Mouse (Mus musculus): ENCODE measurements around the gene Rab43. TPM values are rescaled to one million over a fixed set of nuclear protein-coding genes. Genes with fewer than 3 reads are reported as not detected.
"Not testable (repeated sequence)": the region's sequence is repeated elsewhere in the genome, so short reads cannot be mapped to it uniquely, and the experiment has no call there.

Rab43 gene
- polyA plus RNA-seq, 1 experiment, result 78.0 TPM

- no peak within 1 kb of the TSS for H3K27ac ChIP-seq (ENCODE audit: insufficient read depth, low read depth, low read length)
- H3K4me1 ChIP-seq (ENCODE audit: control insufficient read depth, insufficient read depth, low read length), result peaks cover 8% of the 10 kb centered on the region
- no peak within 1 kb of the TSS for H3K4me3 ChIP-seq (ENCODE audit: insufficient read depth, low read length)
Observed at GRCm38 (mm10) chr6:87777842-87778241, 34.1 kb downstream of the Rab43 start, which contains the start of gene Gp9. Gp9 (plus strand) TSS chr6:87778072.

GRCm38 (mm10) chr6:87776663-87777062 lies 35.3 kb downstream of the Rab43 start:
- Histone ChIP-seq H3K27ac (ENCODE audit: insufficient read depth, low read depth, low read length) (no peak overlapping the region), H3K4me3 (ENCODE audit: insufficient read depth, low read length) (no peak overlapping the region)

More at GRCm38 (mm10) chr6:87777842-87778241, 34.1 kb downstream of the Rab43 start, which contains the start of gene Gp9:
- TF ChIP-seq POLR2A (IDR thresholded peaks at IDR 0.05; ENCODE audit: borderline replicate concordance, low read depth, low read length), result no peak
- TF ChIP-seq CTCF (IDR thresholded peaks at IDR 0.05; ENCODE audit: low read depth, low read length), result no peak

GRCm38 (mm10) chr6:87775588-87776245 lies 36.2 kb downstream of the Rab43 start:
- Histone ChIP-seq H3K4me3 (ENCODE audit: insufficient read depth, low read length) (no peak overlapping the region), H3K27ac (ENCODE audit: insufficient read depth, low read depth, low read length) (no peak overlapping the region)

More at GRCm38 (mm10) chr6:87776663-87777062, 35.3 kb downstream of the Rab43 start:
- TF ChIP-seq POLR2A (IDR thresholded peaks at IDR 0.05; ENCODE audit: borderline replicate concordance, low read depth, low read length) (no peak), CTCF (IDR thresholded peaks at IDR 0.05; ENCODE audit: low read depth, low read length) (no peak)
- H3K4me1 ChIP-seq (ENCODE audit: control insufficient read depth, insufficient read depth, low read length), result peaks cover 8% of the 10 kb centered on the region

GRCm38 (mm10) chr6:87774909-87775308 lies 37.1 kb downstream of the Rab43 start:
- H3K4me1 ChIP-seq (ENCODE audit: control insufficient read depth, insufficient read depth, low read length), result peaks cover 8% of the 10 kb centered on the region
- H3K27ac ChIP-seq (ENCODE audit: insufficient read depth, low read depth, low read length), result no peak overlapping the region
- H3K4me3 ChIP-seq (ENCODE audit: insufficient read depth, low read length), result no peak overlapping the region
- no peak for TF ChIP-seq POLR2A (IDR thresholded peaks at IDR 0.05; ENCODE audit: borderline replicate concordance, low read depth, low read length)
- TF ChIP-seq CTCF (IDR thresholded peaks at IDR 0.05; ENCODE audit: low read depth, low read length), result no peak

More at GRCm38 (mm10) chr6:87775588-87776245, 36.2 kb downstream of the Rab43 start:
- TF ChIP-seq POLR2A (IDR thresholded peaks at IDR 0.05; ENCODE audit: borderline replicate concordance, low read depth, low read length) (no peak), CTCF (IDR thresholded peaks at IDR 0.05; ENCODE audit: low read depth, low read length) (no peak)
- H3K4me1 ChIP-seq (ENCODE audit: control insufficient read depth, insufficient read depth, low read length), result peaks cover 8% of the 10 kb centered on the region

- no peak overlapping the region for H3K4me3 ChIP-seq (ENCODE audit: insufficient read depth, low read length)
- no peak overlapping the region for H3K27ac ChIP-seq (ENCODE audit: insufficient read depth, low read depth, low read length)
- peaks cover 8% of the 10 kb centered on the region for H3K4me1 ChIP-seq (ENCODE audit: control insufficient read depth, insufficient read depth, low read length)
- TF ChIP-seq CTCF (IDR thresholded peaks at IDR 0.05; ENCODE audit: low read depth, low read length) (no peak), POLR2A (IDR thresholded peaks at IDR 0.05; ENCODE audit: borderline replicate concordance, low read depth, low read length) (no peak)
Observed at GRCm38 (mm10) chr6:87774466-87774865, 37.5 kb downstream of the Rab43 start.

- H3K4me1 ChIP-seq (ENCODE audit: control insufficient read depth, insufficient read depth, low read length), result no peaks in the 10 kb centered on the region
- H3K4me3 ChIP-seq (ENCODE audit: insufficient read depth, low read length), result no peak overlapping the region
- TF ChIP-seq CTCF (IDR thresholded peaks at IDR 0.05; ENCODE audit: low read depth, low read length) (no peak), POLR2A (IDR thresholded peaks at IDR 0.05; ENCODE audit: borderline replicate concordance, low read depth, low read length) (no peak)
- no peak overlapping the region for H3K27ac ChIP-seq (ENCODE audit: insufficient read depth, low read depth, low read length)
Observed at GRCm38 (mm10) chr6:87770626-87771025, 41.3 kb downstream of the Rab43 start.

- H3K4me1 ChIP-seq (ENCODE audit: control insufficient read depth, insufficient read depth, low read length); H3K4me3 ChIP-seq (ENCODE audit: insufficient read depth, low read length); H3K27ac ChIP-seq (ENCODE audit: insufficient read depth, low read depth, low read length): not testable (repeated sequence)
Observed at GRCm38 (mm10) chr6:87764296-87764695, 47.7 kb downstream of the Rab43 start.

GRCm38 (mm10) chr6:87763376-87764280 lies 48.3 kb downstream of the Rab43 start:
- no peak overlapping the region for H3K4me3 ChIP-seq (ENCODE audit: insufficient read depth, low read length)
- TF ChIP-seq POLR2A (IDR thresholded peaks at IDR 0.05; ENCODE audit: borderline replicate concordance, low read depth, low read length) (no peak), CTCF (IDR thresholded peaks at IDR 0.05; ENCODE audit: low read depth, low read length) (no peak)
- H3K4me1 ChIP-seq (ENCODE audit: control insufficient read depth, insufficient read depth, low read length), result no peaks in the 10 kb centered on the region
- no peak overlapping the region for H3K27ac ChIP-seq (ENCODE audit: insufficient read depth, low read depth, low read length)

GRCm38 (mm10) chr6:87762161-87762560 lies 49.8 kb downstream of the Rab43 start:
- H3K27ac ChIP-seq (ENCODE audit: insufficient read depth, low read depth, low read length), result no peak overlapping the region
- no peaks in the 10 kb centered on the region for H3K4me1 ChIP-seq (ENCODE audit: control insufficient read depth, insufficient read depth, low read length)
- TF ChIP-seq CTCF (IDR thresholded peaks at IDR 0.05; ENCODE audit: low read depth, low read length) (no peak), POLR2A (IDR thresholded peaks at IDR 0.05; ENCODE audit: borderline replicate concordance, low read depth, low read length) (no peak)
- no peak overlapping the region for H3K4me3 ChIP-seq (ENCODE audit: insufficient read depth, low read length)

- no peak overlapping the region for H3K27ac ChIP-seq (ENCODE audit: insufficient read depth, low read depth, low read length)
- no peak overlapping the region for H3K4me3 ChIP-seq (ENCODE audit: insufficient read depth, low read length)
- no peaks in the 10 kb centered on the region for H3K4me1 ChIP-seq (ENCODE audit: control insufficient read depth, insufficient read depth, low read length)
- no peak for TF ChIP-seq CTCF (IDR thresholded peaks at IDR 0.05; ENCODE audit: low read depth, low read length)
- no peak for TF ChIP-seq POLR2A (IDR thresholded peaks at IDR 0.05; ENCODE audit: borderline replicate concordance, low read depth, low read length)
Observed at GRCm38 (mm10) chr6:87759850-87760249, 52.1 kb downstream of the Rab43 start.

All from bone marrow macrophage, adult 2 months (primary cell).